Mouse (Mus musculus): Measurements from ENCODE around the gene Hmga2. TPM values are rescaled to one million over a fixed set of nuclear protein-coding genes. Genes with fewer than 3 reads are reported as not detected.
A peak's percentile ranks its signal among the peaks of the same experiment; 100 is the strongest.

The Hmga2 gene
- polyA plus RNA-seq, 2 experiments, result 32.0 to 75.5 TPM

GRCm38 (mm10) chr10:120491477-120491876 is 15.2 kb upstream of the Hmga2 start:
- DNase-seq (ENCODE audit: low spot score) (no peak), ATAC-seq (ENCODE audit: low FRiP score, low read depth) (no peak)
- no peak for TF ChIP-seq POLR2A (IDR thresholded peaks at IDR 0.05; ENCODE audit: borderline replicate concordance, extremely low read depth, insufficient read depth, insufficient read length)
- no peak overlapping the region for H3K4me2 ChIP-seq (replicated peaks; ENCODE audit: low read depth, low read length, severe bottlenecking)
- no peaks in the 10 kb centered on the region for H3K9me3 ChIP-seq (ENCODE audit: control insufficient read depth, low read length)
- 84% methylated on average over 5 of the region's 5 CpGs for WGBS
- no peak overlapping the region for H3K27ac ChIP-seq (replicated peaks; ENCODE audit: low read depth, low read length)
- H3K9ac ChIP-seq (ENCODE audit: low read depth, low read length, severe bottlenecking), result no peak overlapping the region
- no peak overlapping the region for H3K4me3 ChIP-seq (replicated peaks; ENCODE audit: low read length)
- H3K27me3 ChIP-seq (ENCODE audit: control insufficient read depth, insufficient read depth, low read length), result no peaks in the 10 kb centered on the region
- no peaks in the 10 kb centered on the region for H3K36me3 ChIP-seq (ENCODE audit: control insufficient read depth, insufficient read depth, low read length)
- H3K4me1 ChIP-seq (ENCODE audit: control insufficient read depth, insufficient read depth, low read length), result peaks cover 3% of the 10 kb centered on the region; the same call in 1 of the 2 replicates

GRCm38 (mm10) chr10:120489611-120490010 is 13.3 kb upstream of the Hmga2 start:
- DNase-seq (ENCODE audit: low spot score) (peak; percentile 27), ATAC-seq (ENCODE audit: low FRiP score, low read depth) (no peak)
- Histone ChIP-seq H3K9me3 (ENCODE audit: control insufficient read depth, low read length) (0 out of 2 replicates have a peak, but pooled peaks cover 4% of the 10 kb centered on the region), H3K36me3 (ENCODE audit: control insufficient read depth, insufficient read depth, low read length) (no peaks in the 10 kb centered on the region), H3K4me2 (replicated peaks; ENCODE audit: low read depth, low read length, severe bottlenecking) (no peak overlapping the region), H3K4me3 (replicated peaks; ENCODE audit: low read length) (no peak overlapping the region), H3K27ac (replicated peaks; ENCODE audit: low read depth, low read length) (no peak overlapping the region), H3K27me3 (ENCODE audit: control insufficient read depth, insufficient read depth, low read length) (no peaks in the 10 kb centered on the region), H3K9ac (ENCODE audit: low read depth, low read length, severe bottlenecking) (no peak overlapping the region), H3K4me1 (ENCODE audit: control insufficient read depth, insufficient read depth, low read length) (peaks cover 3% of the 10 kb centered on the region; the same call in 1 of the 2 replicates)
- 24% methylated on average over 3 of the region's 3 CpGs for WGBS
- no peak for TF ChIP-seq POLR2A (IDR thresholded peaks at IDR 0.05; ENCODE audit: borderline replicate concordance, extremely low read depth, insufficient read depth, insufficient read length)

- ATAC-seq (ENCODE audit: low FRiP score, low read depth), result no peak
- Histone ChIP-seq H3K4me1 (ENCODE audit: control insufficient read depth, insufficient read depth, low read length) (peaks cover 3% of the 10 kb centered on the region; the same call in 1 of the 2 replicates), H3K9me3 (ENCODE audit: control insufficient read depth, low read length) (0 out of 2 replicates have a peak, but pooled peaks cover 4% of the 10 kb centered on the region), H3K9ac (ENCODE audit: low read depth, low read length, severe bottlenecking) (no peak overlapping the region), H3K27me3 (ENCODE audit: control insufficient read depth, insufficient read depth, low read length) (no peaks in the 10 kb centered on the region), H3K27ac (replicated peaks; ENCODE audit: low read depth, low read length) (no peak overlapping the region), H3K36me3 (ENCODE audit: control insufficient read depth, insufficient read depth, low read length) (no peaks in the 10 kb centered on the region), H3K4me3 (replicated peaks; ENCODE audit: low read length) (no peak overlapping the region), H3K4me2 (replicated peaks; ENCODE audit: low read depth, low read length, severe bottlenecking) (no peak overlapping the region)
- WGBS, result 72% methylated on average over 4 of the region's 4 CpGs
- DNase-seq (ENCODE audit: low spot score), result no peak
- TF ChIP-seq POLR2A (IDR thresholded peaks at IDR 0.05; ENCODE audit: borderline replicate concordance, extremely low read depth, insufficient read depth, insufficient read length), result no peak
These were observed 12.3 kb upstream of the Hmga2 start for GRCm38 (mm10) chr10:120488526-120488925.

GRCm38 (mm10) chr10:120487881-120488280 is 11.6 kb upstream of the Hmga2 start:
- 100% methylated on average over 1 of the region's 1 CpGs for WGBS
- ATAC-seq (ENCODE audit: low FRiP score, low read depth) (no peak), DNase-seq (ENCODE audit: low spot score) (no peak)
- Histone ChIP-seq H3K27me3 (ENCODE audit: control insufficient read depth, insufficient read depth, low read length) (no peaks in the 10 kb centered on the region), H3K4me1 (ENCODE audit: control insufficient read depth, insufficient read depth, low read length) (peaks cover 3% of the 10 kb centered on the region; the same call in 1 of the 2 replicates), H3K27ac (replicated peaks; ENCODE audit: low read depth, low read length) (no peak overlapping the region), H3K4me3 (replicated peaks; ENCODE audit: low read length) (no peak overlapping the region), H3K9ac (ENCODE audit: low read depth, low read length, severe bottlenecking) (no peak overlapping the region), H3K9me3 (ENCODE audit: control insufficient read depth, low read length) (0 out of 2 replicates have a peak, but pooled peaks cover 4% of the 10 kb centered on the region), H3K36me3 (ENCODE audit: control insufficient read depth, insufficient read depth, low read length) (no peaks in the 10 kb centered on the region), H3K4me2 (replicated peaks; ENCODE audit: low read depth, low read length, severe bottlenecking) (no peak overlapping the region)
- TF ChIP-seq POLR2A (IDR thresholded peaks at IDR 0.05; ENCODE audit: borderline replicate concordance, extremely low read depth, insufficient read depth, insufficient read length), result no peak

- H3K4me3 ChIP-seq (replicated peaks; ENCODE audit: low read length), result no peak overlapping the region
- H3K9ac ChIP-seq (ENCODE audit: low read depth, low read length, severe bottlenecking), result no peak overlapping the region
- no peak overlapping the region for H3K27ac ChIP-seq (replicated peaks; ENCODE audit: low read depth, low read length)
- H3K27me3 ChIP-seq (ENCODE audit: control insufficient read depth, insufficient read depth, low read length), result no peaks in the 10 kb centered on the region
- no peak overlapping the region for H3K4me2 ChIP-seq (replicated peaks; ENCODE audit: low read depth, low read length, severe bottlenecking)
- no peak for ATAC-seq (ENCODE audit: low FRiP score, low read depth)
- peaks cover 3% of the 10 kb centered on the region; the same call in 1 of the 2 replicates for H3K4me1 ChIP-seq (ENCODE audit: control insufficient read depth, insufficient read depth, low read length)
- no peaks in the 10 kb centered on the region for H3K36me3 ChIP-seq (ENCODE audit: control insufficient read depth, insufficient read depth, low read length)
- WGBS, result 85% methylated on average over 1 of the region's 1 CpGs
- no peak for TF ChIP-seq POLR2A (IDR thresholded peaks at IDR 0.05; ENCODE audit: borderline replicate concordance, extremely low read depth, insufficient read depth, insufficient read length)
- 0 out of 2 replicates have a peak, but pooled peaks cover 4% of the 10 kb centered on the region for H3K9me3 ChIP-seq (ENCODE audit: control insufficient read depth, low read length)
- DNase-seq (ENCODE audit: low spot score), result no peak
These were observed 9.2 kb upstream of the Hmga2 start for GRCm38 (mm10) chr10:120485461-120485860.
